Mouse (Mus musculus): ENCODE data around the gene Psmd5.

- TF ChIP-seq GATA1 (IDR thresholded peaks at IDR 0.05; ENCODE audit: borderline replicate concordance, low read length), result no peak
- no peak for TF ChIP-seq FLI1 (IDR thresholded peaks at IDR 0.05; ENCODE audit: low read length)
Measured at GRCm38 (mm10) chr2:34800371-34800770, 74.4 kb downstream of the Psmd5 start.
